Mouse (Mus musculus) heart, postnatal 0 days (tissue): ENCODE data around the gene Pabpc4. TPM values are rescaled to one million over a fixed set of nuclear protein-coding genes. Genes with fewer than 3 reads are reported as not detected.
"Not testable (repeated sequence)": the region's sequence is repeated elsewhere in the genome, so short reads cannot be mapped to it uniquely, and the experiment has no call there.

Source experiments
- ATAC-seq: fragments of 200-750 bp; cut with Nextera tagmentation; 2 replicates; pipeline ENCODE4 v1.8.0; 2017; ENCODE audit warnings: low read depth, moderate number of reproducible peaks, moderate library complexity; ENCODE audit not compliant: insufficient read depth
- DNase-seq: peaks from one replicate; pipeline ENCODE4 v3.0.0-alpha.2; 2016; ENCODE audit warnings: low spot score
- H3K27ac ChIP-seq: fragments of 300-500 bp; sonication (generic); 2 replicates; pipeline ENCODE4 v1.5.1; 2014; ENCODE audit warnings: low read depth, mild to moderate bottlenecking
- H3K27me3 ChIP-seq: fragments of 300-500 bp; sonication (generic); 2 replicates; pipeline ENCODE4 v1.6.1; 2014; ENCODE audit warnings: low read length, mixed read lengths; ENCODE audit not compliant: control insufficient read depth, insufficient read depth
- H3K36me3 ChIP-seq: fragments of 300-500 bp; sonication (generic); replicated peaks from 2 replicates; pipeline ENCODE4 v1.6.1; 2014; ENCODE audit warnings: low read length, mixed read lengths; ENCODE audit not compliant: control insufficient read depth, insufficient read depth
- H3K4me1 ChIP-seq: fragments of 300-500 bp; sonication (generic); 2 replicates; pipeline ENCODE4 v1.6.1; 2014; ENCODE audit warnings: antibody characterized with exemption; ENCODE audit not compliant: control insufficient read depth, insufficient read depth
- H3K4me2 ChIP-seq: fragments of 300-500 bp; sonication (generic); 2 replicates; pipeline ENCODE4 v1.6.1; 2014; ENCODE audit warnings: low read depth, mild to moderate bottlenecking, low read length, moderate library complexity
- H3K4me3 ChIP-seq: fragments of 300-500 bp; sonication (generic); 2 replicates; pipeline ENCODE4 v1.5.1; 2014; ENCODE audit warnings: low read depth, low read length
- H3K9ac ChIP-seq: fragments of 300-500 bp; sonication (generic); replicated peaks from 2 replicates; pipeline ENCODE4 v1.6.1; 2014; ENCODE audit warnings: low read depth, low read length, mixed read lengths
- H3K9me3 ChIP-seq: fragments of 300-500 bp; sonication (generic); replicated peaks from 2 replicates; pipeline ENCODE4 v1.6.1; 2016; ENCODE audit warnings: low read length; ENCODE audit not compliant: control insufficient read depth
- CTCF ChIP-seq: IDR thresholded peaks from 2 replicates; pipeline ENCODE4 v1.5.1; 2016; ENCODE audit warnings: antibody characterized with exemption, control low read depth, low read depth
- EP300 ChIP-seq: IDR thresholded peaks from 2 replicates; pipeline ENCODE4 v1.6.1; 2016; ENCODE audit warnings: antibody characterized with exemption, low read depth
- WGBS: fragments of 180-500 bp; shearing (Covaris S2); extraction: QIAGEN DNeasy Blood & Tissue Kit; methylation state at CpG from one replicate; pipeline ENCODE4 v1.1.7; 2014; 5-methylcytosine and 5-hydroxymethylcytosine counted together
- polyA plus RNA-seq: library from polyadenylated mRNA; unstranded; fragments of >200 nt; fragmentation: Nextera tagmentation; extraction: Ambion mirVana; gene quantifications from 2 replicates; pipeline ENCODE4 v1.2.1, GENCODE M21; 2015
- total RNA-seq: library from RNA; depleted of rRNA; stranded (reverse); fragments of >200 nt; gene quantifications from 2 replicates; pipeline ENCODE4 v1.2.3, GENCODE M21; 2014; ENCODE audit warnings: low replicate concordance

Gene Pabpc4
- total and polyA plus RNA-seq, 2 experiments from 2014 or later: 55.3 to 350 TPM

DNA sequence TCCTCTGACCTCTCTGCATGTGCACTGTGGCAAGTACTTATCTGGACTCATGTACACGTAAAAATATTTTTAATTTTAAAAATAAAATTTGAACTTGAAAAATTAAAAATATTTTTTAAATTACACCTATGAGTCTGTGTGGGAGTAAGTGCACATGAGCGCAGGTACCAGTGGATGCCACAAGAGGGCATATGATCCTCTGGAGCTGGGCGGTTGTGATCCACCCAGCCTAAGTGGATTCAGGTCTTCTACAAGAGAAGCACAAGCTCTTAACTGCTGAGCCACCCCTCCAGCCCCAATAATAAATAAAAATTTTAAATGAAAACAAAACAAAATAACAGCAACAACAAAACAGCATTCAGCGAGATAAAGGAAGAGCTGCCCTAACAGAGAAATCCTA lies 71.0 kb downstream of the Pabpc4 start:
- H3K9ac ChIP-seq: no peak overlapping the region
- no peaks in the 10 kb centered on the region for H3K4me1 ChIP-seq
- TF ChIP-seq CTCF (no peak), EP300 (no peak)
- H3K9me3 ChIP-seq: no peaks in the 10 kb centered on the region
- H3K27ac ChIP-seq: no peak overlapping the region
- H3K27me3 ChIP-seq: peaks cover 3% of the 10 kb centered on the region; the same call in 1 of the 2 replicates
- no peak overlapping the region for H3K4me3 ChIP-seq
- WGBS: 98% methylated on average over 4 of the region's 4 CpGs
- no peak overlapping the region for H3K4me2 ChIP-seq
- no peaks in the 10 kb centered on the region for H3K36me3 ChIP-seq
- DNase-seq: no peak
- no peak for ATAC-seq

DNA sequence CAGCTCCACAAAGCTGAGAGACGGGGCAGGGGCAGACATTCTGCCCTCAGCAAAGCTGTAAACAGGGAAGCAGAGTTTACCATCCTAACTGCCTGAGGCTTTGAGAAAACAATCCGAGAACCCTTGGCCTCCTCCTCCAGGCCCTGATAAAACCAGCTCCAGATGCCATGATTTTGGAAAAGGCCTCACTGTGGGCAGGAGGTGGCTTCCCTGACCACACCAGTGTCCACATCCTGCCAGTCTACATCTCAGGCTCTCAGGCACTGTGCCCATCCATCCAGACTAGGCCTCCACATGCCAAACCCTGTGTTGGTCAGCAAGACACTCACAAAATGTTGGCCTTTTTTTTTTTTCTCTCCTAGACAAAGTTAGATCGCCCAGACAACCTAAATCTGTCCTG lies 72.0 kb downstream of the Pabpc4 start:
- H3K27ac ChIP-seq: no peak overlapping the region
- H3K9ac ChIP-seq: no peak overlapping the region
- no peaks in the 10 kb centered on the region for H3K9me3 ChIP-seq
- no peak overlapping the region for H3K4me3 ChIP-seq
- DNase-seq (no peak), ATAC-seq (no peak)
- H3K4me2 ChIP-seq: no peak overlapping the region
- peaks cover 9% of the 10 kb centered on the region; the same call in 1 of the 2 replicates for H3K27me3 ChIP-seq
- H3K4me1 ChIP-seq: no peaks in the 10 kb centered on the region
- WGBS: 68% methylated on average over 3 of the region's 3 CpGs
- no peak for TF ChIP-seq CTCF
- no peak for TF ChIP-seq EP300
- H3K36me3 ChIP-seq: no peaks in the 10 kb centered on the region

DNA sequence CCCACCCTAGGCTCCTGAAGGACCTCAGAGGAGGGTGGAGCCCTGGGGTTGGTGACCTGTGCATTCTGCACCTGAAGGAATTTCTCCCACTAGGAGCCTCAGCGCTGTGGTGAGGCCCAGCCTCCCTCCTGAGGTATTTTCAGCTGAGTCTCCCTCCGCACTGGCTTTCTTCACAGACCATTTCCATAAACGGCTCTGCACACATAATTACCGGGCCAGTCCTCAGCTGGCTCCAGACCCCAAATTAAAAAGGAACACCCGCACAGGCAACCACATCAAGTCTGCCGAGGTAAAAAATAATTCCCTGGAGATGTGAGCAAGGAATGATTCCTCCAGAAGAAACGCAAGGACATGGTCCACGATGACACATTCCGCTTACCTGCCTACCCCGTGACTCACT lies 73.1 kb downstream of the Pabpc4 start:
- 75% methylated on average over 9 of the region's 10 CpGs for WGBS
- H3K9me3 ChIP-seq, H3K4me1 ChIP-seq, ATAC-seq, H3K9ac ChIP-seq, H3K36me3 ChIP-seq, H3K4me2 ChIP-seq, H3K4me3 ChIP-seq, DNase-seq, H3K27ac ChIP-seq: not testable (repeated sequence)
- H3K27me3 ChIP-seq: peaks cover 11% of the 10 kb centered on the region; the same call in 1 of the 2 replicates

DNA sequence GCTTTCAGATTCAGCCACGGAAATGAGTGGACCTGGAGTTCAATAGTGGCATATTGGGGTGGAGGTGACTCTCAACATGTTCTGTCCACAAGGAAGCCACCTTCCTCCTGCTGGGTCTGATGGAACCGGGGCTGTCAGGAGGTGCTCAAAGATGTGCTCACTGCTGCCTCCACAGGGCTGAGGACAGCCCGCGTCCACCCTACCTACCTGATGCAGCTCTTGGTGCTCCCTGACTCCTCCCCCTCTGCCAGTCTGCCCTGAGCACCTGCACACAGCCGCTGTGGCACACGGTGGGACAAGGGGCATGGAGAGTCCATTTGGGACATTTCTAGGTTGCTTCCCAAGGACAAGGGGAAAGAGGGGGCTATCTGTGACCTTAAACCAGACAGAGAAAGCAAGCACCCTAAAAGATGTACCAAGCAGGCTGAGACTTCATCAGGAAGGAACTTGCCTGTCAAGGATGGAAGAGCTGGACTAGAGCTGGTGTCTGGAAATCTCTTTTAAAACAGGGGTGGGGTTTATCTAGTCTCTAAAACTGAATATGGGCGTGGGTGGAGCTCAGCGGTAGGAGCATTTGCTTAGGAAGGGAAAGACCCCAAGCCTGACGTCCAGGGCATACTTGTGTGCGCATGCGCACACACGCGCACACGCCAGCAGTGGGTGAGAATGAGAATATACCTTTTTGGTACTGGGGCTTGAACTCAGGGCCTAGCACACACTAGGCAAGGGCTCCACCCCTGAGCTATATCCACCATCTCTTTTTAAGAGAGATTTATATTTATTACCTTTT lies 73.8 kb downstream of the Pabpc4 start:
- Histone ChIP-seq H3K36me3 (no peaks in the 10 kb centered on the region), H3K27ac (no peak overlapping the region), H3K9ac (no peak overlapping the region), H3K4me1 (no peaks in the 10 kb centered on the region), H3K27me3 (peaks cover 18% of the 10 kb centered on the region; the same call in 1 of the 2 replicates), H3K9me3 (no peaks in the 10 kb centered on the region), H3K4me2 (no peak overlapping the region), H3K4me3 (no peak overlapping the region)
- TF ChIP-seq EP300 (no peak), CTCF (no peak)
- 57% methylated on average over 14 of the region's 14 CpGs for WGBS
- no peak for ATAC-seq
- DNase-seq: no peak

DNA sequence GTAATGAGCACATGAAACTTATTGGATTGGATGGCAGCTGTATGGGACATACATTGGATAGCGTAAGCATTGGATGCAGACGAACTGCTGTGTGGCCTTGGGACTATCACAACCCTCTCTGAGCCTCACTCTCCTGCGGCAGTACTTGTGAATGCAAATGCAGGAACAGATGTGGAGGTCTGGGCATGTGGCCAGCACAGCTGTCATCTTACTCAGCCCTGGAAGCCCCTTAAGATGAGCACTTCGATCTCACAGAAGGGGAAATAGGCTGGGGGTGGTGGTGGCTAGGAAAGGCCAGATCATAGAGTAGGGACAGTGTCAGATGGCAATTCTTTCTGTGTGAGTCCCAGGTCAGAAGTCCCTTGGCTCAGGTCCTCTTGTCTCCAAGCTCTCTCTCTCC lies 75.5 kb downstream of the Pabpc4 start:
- no peak overlapping the region for H3K4me3 ChIP-seq
- peaks cover 4% of the 10 kb centered on the region; the same call in 1 of the 2 replicates for H3K4me1 ChIP-seq
- H3K27ac ChIP-seq: no peak overlapping the region
- DNase-seq (no peak), ATAC-seq (no peak)
- TF ChIP-seq CTCF: no peak
- TF ChIP-seq EP300: no peak
- 64% methylated on average over 4 of the region's 4 CpGs for WGBS
- H3K4me2 ChIP-seq: no peak overlapping the region
- H3K27me3 ChIP-seq: peaks cover 35% of the 10 kb centered on the region
- no peaks in the 10 kb centered on the region for H3K9me3 ChIP-seq
- no peak overlapping the region for H3K9ac ChIP-seq
- no peaks in the 10 kb centered on the region for H3K36me3 ChIP-seq

DNA sequence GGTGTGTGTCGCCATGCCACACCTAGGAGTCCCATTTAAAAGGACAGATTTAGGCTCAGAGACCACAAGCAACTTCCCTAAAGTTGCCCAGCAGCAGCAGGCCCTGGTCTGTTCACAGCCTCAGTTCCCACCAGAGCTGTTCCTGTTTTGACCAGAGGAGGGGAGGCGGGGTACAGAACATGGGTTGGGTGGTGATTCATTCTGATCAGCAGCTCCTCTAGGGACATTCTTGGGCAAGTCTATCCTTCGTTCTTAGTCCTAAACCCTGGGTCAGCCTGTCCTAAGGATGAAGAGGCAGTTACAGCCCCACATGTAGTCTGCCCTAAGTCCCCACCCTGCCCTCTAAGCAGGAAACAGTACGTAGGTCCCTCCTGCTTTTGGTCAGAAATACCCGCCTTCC lies 78.1 kb downstream of the Pabpc4 start:
- H3K36me3 ChIP-seq: no peaks in the 10 kb centered on the region
- no peak for DNase-seq
- peaks cover 10% of the 10 kb centered on the region; the same call in 1 of the 2 replicates for H3K4me1 ChIP-seq
- no peak overlapping the region for H3K4me3 ChIP-seq
- TF ChIP-seq EP300: no peak
- TF ChIP-seq CTCF: no peak
- no peak overlapping the region for H3K9ac ChIP-seq
- no peaks in the 10 kb centered on the region for H3K9me3 ChIP-seq
- peaks cover 51% of the 10 kb centered on the region for H3K27me3 ChIP-seq
- no peak overlapping the region for H3K4me2 ChIP-seq
- ATAC-seq: no peak
- H3K27ac ChIP-seq: no peak overlapping the region
- WGBS: 71% methylated on average over 5 of the region's 5 CpGs
